Mouse (Mus musculus): ENCODE results near the gene Olfr988.
"Not testable (repeated sequence)": the region's sequence is repeated elsewhere in the genome, so short reads cannot be mapped to it uniquely, and the experiment has no call there.

DNA sequence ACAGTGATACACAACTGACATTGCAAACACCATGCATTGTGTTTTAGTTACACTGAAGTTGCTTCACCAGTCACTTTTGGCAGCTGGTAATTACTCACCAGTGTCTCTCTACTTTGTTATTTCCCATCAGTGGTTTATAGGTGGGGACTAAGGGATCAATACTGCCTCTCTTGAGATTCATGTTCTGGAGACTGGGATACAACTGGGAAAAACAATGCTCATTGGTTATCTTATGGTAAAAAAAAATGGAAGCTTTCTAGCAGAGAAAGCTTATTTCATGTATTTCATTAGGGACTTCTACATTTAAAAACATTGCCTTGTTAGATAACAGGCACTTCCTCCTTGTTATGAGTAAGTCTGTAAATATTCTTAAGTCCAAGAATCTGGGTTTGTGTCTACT is 23.8 kb downstream of the Olfr988 start, which contains the start of gene Olfr987:
- not testable (repeated sequence) for TF ChIP-seq CTCF, POLR2A (IDR thresholded peaks at IDR 0.05; ENCODE audit: insufficient read depth, low read depth, low read length)

Data from olfactory bulb, adult 2 months (tissue).